Mouse (Mus musculus) G1E (cell line): ENCODE measurements at regions not wholly inside any gene's neighbourhood (a gene's known extent, or its start where the extent isn't known, plus 50 kb on each side); places are given as distances from the start of the nearest gene placed in this dataset.

Source experiments
- ATAC-seq: 2 replicates; pipeline ENCODE4 v1.8.0; 2016; ENCODE audit warnings: mild to moderate bottlenecking; ENCODE audit not compliant: insufficient number of reproducible peaks, poor library complexity, low FRiP score, severe bottlenecking; ENCODE audit errors: extremely low read depth
- DNase-seq: peaks from one replicate; pipeline ENCODE4 v3.0.0; 2012; ENCODE audit warnings: low spot score
- H3K27me3 ChIP-seq: 2 replicates; pipeline ENCODE4 v1.6.1; 2012; ENCODE audit warnings: mild to moderate bottlenecking, low read length, inconsistent platforms; ENCODE audit not compliant: insufficient read depth
- H3K36me3 ChIP-seq: replicated peaks from 2 replicates; pipeline ENCODE3; 2012; ENCODE audit warnings: mild to moderate bottlenecking, inconsistent platforms
- H3K4me1 ChIP-seq: 2 replicates; pipeline ENCODE4 v1.6.1; 2012; ENCODE audit warnings: low read depth, low read length, inconsistent platforms, mixed read lengths; ENCODE audit not compliant: insufficient read depth
- H3K4me3 ChIP-seq: 2 replicates; pipeline ENCODE4 v1.5.1; 2012; ENCODE audit warnings: low read depth, mild to moderate bottlenecking, inconsistent platforms, low read length, moderate library complexity, mixed read lengths
- H3K9me3 ChIP-seq: replicated peaks from 2 replicates; pipeline ENCODE4 v1.6.1; 2012; ENCODE audit warnings: inconsistent platforms
- CTCF ChIP-seq: IDR thresholded peaks from 2 replicates; pipeline ENCODE4 v1.5.1; 2012; ENCODE audit warnings: low read depth, low read length, inconsistent platforms, mixed read lengths
- GATA1 ChIP-seq: IDR thresholded peaks from 2 replicates; pipeline ENCODE4 v1.6.1; 2012; ENCODE audit warnings: borderline replicate concordance, low read length, inconsistent platforms, mixed read lengths
- GATA2 ChIP-seq: IDR thresholded peaks from 2 replicates; pipeline ENCODE4 v1.6.1; 2012; ENCODE audit warnings: low read depth, low read length, inconsistent platforms, borderline replicate concordance
- POLR2AphosphoS5 ChIP-seq: IDR thresholded peaks from 2 replicates; pipeline ENCODE4 v1.6.1; 2012; ENCODE audit warnings: low read depth, low read length, inconsistent platforms; ENCODE audit not compliant: insufficient replicate concordance
- TAL1 ChIP-seq: conservative IDR thresholded peaks from 2 replicates; pipeline ENCODE4 v1.6.1; 2012; ENCODE audit warnings: low read depth, low read length, inconsistent platforms, mixed read lengths

DNA sequence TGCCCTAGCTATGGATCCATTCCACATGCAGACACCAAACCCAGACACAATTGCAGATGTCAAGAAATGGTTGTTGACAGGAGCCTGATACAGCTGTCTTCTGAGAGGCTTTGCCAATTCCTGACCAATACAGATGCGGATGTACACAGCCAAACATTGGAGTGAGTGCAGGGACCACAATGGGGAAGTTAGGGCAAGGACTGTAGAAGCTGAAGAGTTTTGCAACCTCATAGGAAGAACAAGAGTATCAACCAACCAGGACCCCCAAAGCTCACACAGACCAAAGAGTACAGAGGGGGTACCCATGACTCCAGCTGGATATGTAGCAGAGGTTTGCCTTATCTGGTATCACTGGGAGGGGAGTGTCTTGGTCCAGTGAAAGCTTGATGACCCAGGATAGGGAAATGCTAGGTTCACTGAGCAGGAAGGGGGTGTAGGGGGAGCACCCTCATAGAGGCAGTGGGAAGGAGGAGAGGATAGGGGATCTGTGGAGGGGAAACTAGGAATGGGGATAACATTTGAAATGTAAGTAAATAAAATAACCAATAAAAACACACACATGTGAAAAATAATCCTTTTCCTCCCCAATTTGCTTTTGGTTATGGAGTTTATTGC lies 86.6 kb upstream of the Nxt1 start:
- no peak for ATAC-seq
- TF ChIP-seq GATA2 (no peak), GATA1 (no peak), TAL1 (no peak), CTCF (no peak), POLR2AphosphoS5 (no peak)
- no peak for DNase-seq
- Histone ChIP-seq H3K27me3 (no peaks in the 10 kb centered on the region), H3K4me1 (no peaks in the 10 kb centered on the region), H3K9me3 (peaks cover 9% of the 10 kb centered on the region), H3K36me3 (no peaks in the 10 kb centered on the region), H3K4me3 (no peak overlapping the region)

GRCm38 (mm10) chr2:148582208-148582607 lies 90.2 kb upstream of the Nxt1 start:
- Histone ChIP-seq H3K4me1 (no peaks in the 10 kb centered on the region), H3K4me3 (no peak overlapping the region), H3K36me3 (no peaks in the 10 kb centered on the region), H3K9me3 (peaks cover 16% of the 10 kb centered on the region), H3K27me3 (no peaks in the 10 kb centered on the region)
- no peak for ATAC-seq
- TF ChIP-seq GATA1 (no peak), CTCF (no peak), GATA2 (no peak)
- no peak for DNase-seq

DNA sequence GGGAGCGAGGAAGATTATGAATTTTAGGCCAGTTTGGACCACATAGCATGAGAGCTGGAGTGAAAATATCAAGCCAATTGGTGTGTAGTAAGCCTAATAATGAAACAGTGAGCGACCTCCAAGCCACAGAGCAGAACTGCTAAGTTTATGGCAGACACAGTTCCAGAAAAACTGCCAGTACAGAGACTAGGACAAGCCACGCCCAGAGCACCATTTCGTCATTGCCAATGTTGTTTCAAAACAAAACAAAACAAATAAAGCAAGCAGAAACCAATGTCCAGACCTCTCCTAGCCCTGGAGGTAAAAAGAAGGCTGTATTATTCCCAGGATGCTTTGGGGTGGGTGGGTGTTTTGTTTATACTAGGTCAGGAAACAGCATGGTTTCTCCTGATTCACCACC lies 90.7 kb upstream of the Nxt1 start:
- no peaks in the 10 kb centered on the region for H3K36me3 ChIP-seq
- no peaks in the 10 kb centered on the region for H3K27me3 ChIP-seq
- H3K4me3 ChIP-seq = no peak overlapping the region
- H3K9me3 ChIP-seq = peaks cover 16% of the 10 kb centered on the region
- H3K4me1 ChIP-seq = no peaks in the 10 kb centered on the region
- no peak for DNase-seq
- no peak for TF ChIP-seq GATA2
- TF ChIP-seq CTCF = no peak
- no peak for TF ChIP-seq TAL1
- TF ChIP-seq GATA1 = no peak
- TF ChIP-seq POLR2AphosphoS5 = no peak
- ATAC-seq = no peak

DNA sequence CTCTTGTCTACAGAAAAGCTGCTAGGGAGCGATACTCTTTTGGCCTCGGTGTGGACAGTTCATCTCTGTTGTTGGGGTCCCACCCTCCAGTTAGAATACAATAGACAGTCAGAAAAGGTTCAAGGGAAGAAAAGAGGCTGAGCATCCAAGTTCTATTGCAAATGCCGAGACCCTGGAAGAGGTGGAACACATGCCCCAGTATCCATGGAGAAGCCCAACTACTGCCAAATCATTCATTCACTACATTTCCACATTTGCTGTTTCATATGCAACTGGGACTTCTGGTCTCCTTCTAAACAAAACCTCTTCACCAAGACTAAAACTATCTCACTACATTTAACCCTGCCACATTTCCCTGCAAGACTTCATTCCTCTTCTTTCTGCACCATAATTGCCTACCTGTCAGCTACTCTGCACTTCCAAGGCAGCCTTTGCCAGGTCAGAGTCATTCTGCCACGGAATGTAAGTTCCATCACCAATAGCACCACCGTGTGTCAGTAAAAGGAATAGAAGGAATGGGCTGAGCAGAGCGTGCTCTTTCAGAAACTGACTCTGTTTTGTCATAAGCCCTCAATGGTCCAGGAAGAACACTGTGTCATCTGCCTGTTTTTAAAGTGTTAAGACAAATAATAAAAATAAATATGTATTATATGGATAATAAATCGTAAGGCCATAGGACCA lies 92.0 kb upstream of the Nxt1 start:
- no peak for DNase-seq
- no peak overlapping the region for H3K4me3 ChIP-seq

DNA sequence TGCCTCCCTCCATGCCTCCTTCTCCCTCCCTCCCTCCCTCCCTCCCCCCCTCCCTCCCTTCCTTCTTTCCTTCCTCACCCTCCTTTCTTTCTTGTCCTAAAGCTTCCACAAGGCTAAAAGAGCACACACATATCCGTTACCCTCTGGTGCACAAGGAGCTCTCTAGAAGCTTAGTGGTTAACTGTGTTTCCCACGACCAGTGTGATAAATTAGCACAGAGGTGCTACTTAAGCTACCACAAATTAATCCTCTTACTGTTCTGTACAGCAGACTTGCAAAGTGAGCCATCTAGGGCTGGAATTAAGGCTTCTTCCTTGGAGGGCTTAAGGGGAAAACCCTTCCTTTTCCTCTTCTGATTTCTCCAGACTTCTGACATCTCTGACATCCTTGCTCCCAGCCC lies 92.8 kb upstream of the Nxt1 start:
- no peak overlapping the region for H3K4me3 ChIP-seq
- no peaks in the 10 kb centered on the region for H3K4me1 ChIP-seq
- no peak for ATAC-seq
- H3K9me3 ChIP-seq = peaks cover 26% of the 10 kb centered on the region
- no peaks in the 10 kb centered on the region for H3K36me3 ChIP-seq
- no peaks in the 10 kb centered on the region for H3K27me3 ChIP-seq
- no peak for DNase-seq
- TF ChIP-seq TAL1 (no peak), GATA1 (no peak), GATA2 (no peak), CTCF (no peak), POLR2AphosphoS5 (no peak)

More for the DNA sequence above, 92.0 kb upstream of the Nxt1 start:
- no peak for ATAC-seq
- TF ChIP-seq CTCF = no peak
- no peak for TF ChIP-seq GATA1
- TF ChIP-seq POLR2AphosphoS5 = no peak
- no peak for TF ChIP-seq TAL1
- no peak for TF ChIP-seq GATA2
- Histone ChIP-seq H3K9me3 (peaks cover 19% of the 10 kb centered on the region), H3K4me1 (no peaks in the 10 kb centered on the region), H3K36me3 (no peaks in the 10 kb centered on the region), H3K27me3 (no peaks in the 10 kb centered on the region)

DNA sequence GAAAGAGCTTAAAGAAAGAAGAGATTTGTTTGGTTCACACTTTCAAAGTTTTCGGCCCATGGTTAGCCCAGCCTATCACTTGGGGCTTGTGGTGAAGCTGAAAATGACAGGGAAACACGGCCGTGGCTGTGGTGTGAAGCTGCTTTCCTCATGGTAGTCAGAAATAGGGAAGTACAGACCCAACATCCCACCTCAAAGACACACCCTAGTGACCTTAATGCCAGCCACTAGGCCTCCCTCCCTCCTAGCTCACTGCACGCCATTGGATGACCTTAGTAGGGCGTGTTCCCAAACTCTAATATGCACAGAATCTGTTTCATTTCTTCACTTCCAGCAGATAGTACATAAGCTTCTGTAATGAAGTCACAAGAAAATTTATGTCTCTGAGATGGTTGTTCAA lies 93.4 kb upstream of the Nxt1 start:
- no peaks in the 10 kb centered on the region for H3K27me3 ChIP-seq
- TF ChIP-seq POLR2AphosphoS5 (no peak), TAL1 (no peak), GATA1 (no peak), CTCF (no peak), GATA2 (no peak)
- peaks cover 25% of the 10 kb centered on the region for H3K9me3 ChIP-seq
- DNase-seq = no peak
- H3K4me1 ChIP-seq = no peaks in the 10 kb centered on the region
- no peak overlapping the region for H3K4me3 ChIP-seq
- ATAC-seq = no peak
- no peaks in the 10 kb centered on the region for H3K36me3 ChIP-seq

GRCm38 (mm10) chr2:148578176-148578575 lies 94.2 kb upstream of the Nxt1 start:
- no peak overlapping the region for H3K4me3 ChIP-seq

More at GRCm38 (mm10) chr2:148578176-148578575, 94.2 kb upstream of the Nxt1 start:
- DNase-seq = no peak
- H3K36me3 ChIP-seq = no peaks in the 10 kb centered on the region
- H3K27me3 ChIP-seq = no peaks in the 10 kb centered on the region
- no peak for ATAC-seq
- no peak for TF ChIP-seq POLR2AphosphoS5
- no peak for TF ChIP-seq CTCF
- peaks cover 20% of the 10 kb centered on the region for H3K9me3 ChIP-seq
- H3K4me1 ChIP-seq = no peaks in the 10 kb centered on the region
